18 mouse cellular contexts compared by ENCODE assay signal in genomic region chr13:78095071-78095973, GRCm38 (mm10).
"Had no signal": no experiment of that assay in that cellular context is flagged by ENCODE, and none has a peak within 500 bp of the region (broad histone marks: within the 10 kb centered on the region; RNA-seq: fewer than 3 reads in every experiment).

No protein-coding gene starts in this region.

- H3K9ac ChIP-seq: kidney, embryonic 15.5 days; limb, embryonic 12.5 days; limb, embryonic 15.5 days; liver, embryonic 14.5 days; liver, postnatal 0 days; lung, embryonic 14.5 days; midbrain, embryonic 13.5 days had no signal

- H3K27me3 ChIP-seq: kidney, embryonic 15.5 days; limb, embryonic 12.5 days; limb, embryonic 15.5 days; megakaryocyte, embryonic 14.5 days; midbrain, embryonic 13.5 days had no signal

- H3K4me3 ChIP-seq: kidney, embryonic 15.5 days; limb, embryonic 12.5 days; limb, embryonic 15.5 days; megakaryocyte, embryonic 14.5 days; midbrain, embryonic 10.5 days; midbrain, embryonic 13.5 days had no signal

- H3K27ac ChIP-seq: kidney, embryonic 15.5 days; limb, embryonic 12.5 days; limb, embryonic 15.5 days; liver, embryonic 14.5 days; macrophage; midbrain, embryonic 10.5 days; midbrain, embryonic 13.5 days had no signal

- H3K9me3 ChIP-seq: kidney, embryonic 15.5 days; limb, embryonic 12.5 days; limb, embryonic 15.5 days; midbrain, embryonic 10.5 days; midbrain, embryonic 13.5 days had no signal

- DNase-seq: kidney, adult 8-10 months; kidney, postnatal 10 days; kidney, postnatal 36 days; layer of hippocampus, adult 9-11 months; left cerebral cortex, postnatal 4 days; liver, postnatal 0 days; lung, embryonic 14.5 days; thymus, postnatal 25 days had no signal

- H3K4me1 ChIP-seq: kidney, embryonic 15.5 days; limb, embryonic 15.5 days; megakaryocyte, embryonic 14.5 days had no signal

- ATAC-seq: liver, postnatal 0 days; lung, postnatal 0 days; midbrain, embryonic 13.5 days; midbrain, embryonic 16.5 days had no signal

- H3K36me3 ChIP-seq: kidney, embryonic 15.5 days; limb, embryonic 12.5 days; limb, embryonic 15.5 days; midbrain, embryonic 10.5 days; midbrain, embryonic 13.5 days had no signal
